Mouse (Mus musculus) forebrain, embryonic 13.5 days (tissue): ENCODE measurements at regions not wholly inside any gene's neighbourhood (a gene's known extent, or its start where the extent isn't known, plus 50 kb on each side); places are given as distances from the start of the nearest gene placed in this dataset.
A peak's percentile ranks its signal among the peaks of the same experiment; 100 is the strongest.

Experiments
- ATAC-seq: fragments of 200-750 bp; cut with Nextera tagmentation; 2 replicates; pipeline ENCODE4 v1.8.0; 2017
- H3K27ac ChIP-seq: fragments of 300-500 bp; sonication (generic); 2 replicates; pipeline ENCODE4 v1.5.1; 2015; ENCODE audit warnings: inconsistent platforms, mild to moderate bottlenecking, moderate library complexity
- H3K27me3 ChIP-seq: fragments of 300-500 bp; sonication (generic); 2 replicates; pipeline ENCODE4 v1.6.1; 2015; ENCODE audit warnings: mild to moderate bottlenecking, inconsistent platforms
- H3K36me3 ChIP-seq: fragments of 300-500 bp; sonication (generic); 2 replicates; pipeline ENCODE4 v1.6.1; 2015; ENCODE audit warnings: mild to moderate bottlenecking, inconsistent platforms; ENCODE audit not compliant: poor library complexity, severe bottlenecking
- H3K4me1 ChIP-seq: fragments of 300-500 bp; sonication (generic); 2 replicates; pipeline ENCODE4 v1.6.1; 2015; ENCODE audit warnings: inconsistent platforms
- H3K4me2 ChIP-seq: fragments of 300-500 bp; sonication (generic); 2 replicates; pipeline ENCODE4 v1.6.1; 2015; ENCODE audit warnings: inconsistent platforms, mild to moderate bottlenecking, moderate library complexity
- H3K4me3 ChIP-seq: fragments of 300-500 bp; sonication (generic); 2 replicates; pipeline ENCODE4 v1.5.1; 2015; ENCODE audit warnings: mild to moderate bottlenecking, inconsistent platforms
- H3K9ac ChIP-seq: fragments of 300-500 bp; sonication (generic); 2 replicates; pipeline ENCODE4 v1.6.1; 2015; ENCODE audit warnings: mild to moderate bottlenecking, inconsistent platforms
- H3K9me3 ChIP-seq: fragments of 300-500 bp; sonication (generic); replicated peaks from 2 replicates; pipeline ENCODE4 v1.6.1; 2016; ENCODE audit warnings: inconsistent platforms
- WGBS: fragments of 180-500 bp; shearing (Covaris S2); methylation state at CpG from one replicate; pipeline ENCODE4 v1.1.7; 2015; 5-methylcytosine and 5-hydroxymethylcytosine counted together

DNA sequence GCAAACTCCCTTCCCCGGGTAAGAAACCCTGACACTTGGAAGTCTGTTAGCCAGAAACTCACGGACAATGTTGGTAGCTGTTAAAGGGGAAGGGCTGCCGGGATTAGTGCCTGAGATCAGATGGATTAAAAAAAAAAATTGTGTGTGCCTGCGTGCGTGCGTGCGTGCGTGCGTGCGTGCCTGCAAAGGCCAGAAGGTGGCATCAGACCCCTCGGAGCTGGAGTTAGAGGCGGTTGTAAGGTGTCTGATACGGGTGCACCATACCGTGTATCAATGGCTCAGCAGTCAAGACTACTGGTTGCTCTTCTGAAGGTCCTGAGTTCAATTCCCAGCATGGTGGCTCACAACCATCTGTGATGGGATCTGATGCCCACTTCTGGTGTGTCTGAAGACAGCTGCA is 59.0 kb upstream of the Ccdc167 start:
- ATAC-seq = no peak

DNA sequence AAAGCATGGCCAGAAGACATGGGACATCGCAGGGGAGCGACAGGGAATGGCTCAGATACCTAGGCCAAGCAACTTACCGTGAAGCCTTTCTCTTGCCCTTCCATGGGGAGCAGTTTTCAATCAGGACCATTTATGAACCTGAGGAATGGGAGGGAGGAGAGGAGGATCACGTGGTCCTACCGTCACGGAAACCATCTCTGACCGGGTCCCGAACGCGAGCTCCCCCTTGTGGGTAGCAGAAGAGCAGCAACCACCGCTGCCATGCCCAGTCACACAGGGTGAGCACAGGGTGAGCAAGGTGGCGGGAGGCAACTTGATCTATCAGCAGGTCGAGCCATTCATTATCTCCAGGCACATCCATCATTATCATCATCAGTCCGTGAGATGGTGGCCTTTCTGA is 56.5 kb upstream of the Ccdc167 start:
- WGBS = 20% methylated on average over 14 of the region's 14 CpGs
- no peak overlapping the region for H3K4me3 ChIP-seq
- H3K27me3 ChIP-seq = no peaks in the 10 kb centered on the region
- H3K4me2 ChIP-seq = no peak overlapping the region
- no peak overlapping the region for H3K9ac ChIP-seq
- no peaks in the 10 kb centered on the region for H3K36me3 ChIP-seq
- no peaks in the 10 kb centered on the region for H3K9me3 ChIP-seq
- no peak overlapping the region for H3K27ac ChIP-seq
- no peak for ATAC-seq
- peaks cover 11% of the 10 kb centered on the region for H3K4me1 ChIP-seq

More for the DNA sequence above, 59.0 kb upstream of the Ccdc167 start:
- H3K4me3 ChIP-seq = no peak overlapping the region
- H3K9me3 ChIP-seq = no peaks in the 10 kb centered on the region
- H3K4me1 ChIP-seq = peaks cover 13% of the 10 kb centered on the region
- H3K4me2 ChIP-seq = no peak overlapping the region
- no peak overlapping the region for H3K27ac ChIP-seq
- no peaks in the 10 kb centered on the region for H3K36me3 ChIP-seq
- H3K9ac ChIP-seq = no peak overlapping the region
- H3K27me3 ChIP-seq = no peaks in the 10 kb centered on the region
- WGBS = 83% methylated on average over 14 of the region's 14 CpGs

DNA sequence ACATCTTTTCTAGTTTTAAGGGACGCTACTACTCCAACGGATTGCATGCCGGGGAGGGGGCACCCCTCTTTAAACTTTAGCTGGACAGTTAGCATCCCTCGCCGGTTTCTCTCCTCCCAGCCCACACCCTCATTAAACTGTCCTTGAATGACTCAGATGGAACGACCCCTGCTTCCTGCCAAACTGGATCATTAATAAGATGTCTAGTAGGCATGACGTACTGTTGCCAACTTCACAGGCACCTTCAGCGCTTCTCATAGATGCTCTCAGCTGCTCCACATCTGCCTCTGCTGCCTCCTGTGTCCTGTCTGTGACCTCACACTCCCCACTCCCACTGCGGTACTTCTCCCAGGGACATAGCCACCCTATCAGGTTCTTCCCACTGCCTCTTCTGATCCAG is 54.1 kb upstream of the Ccdc167 start:
- WGBS = 74% methylated on average over 9 of the region's 9 CpGs
- Histone ChIP-seq H3K9me3 (no peaks in the 10 kb centered on the region), H3K9ac (no peak overlapping the region), H3K27me3 (no peaks in the 10 kb centered on the region), H3K36me3 (no peaks in the 10 kb centered on the region), H3K4me3 (no peak overlapping the region), H3K4me2 (no peak overlapping the region), H3K27ac (no peak overlapping the region), H3K4me1 (no peaks in the 10 kb centered on the region)
- ATAC-seq = no peak

DNA sequence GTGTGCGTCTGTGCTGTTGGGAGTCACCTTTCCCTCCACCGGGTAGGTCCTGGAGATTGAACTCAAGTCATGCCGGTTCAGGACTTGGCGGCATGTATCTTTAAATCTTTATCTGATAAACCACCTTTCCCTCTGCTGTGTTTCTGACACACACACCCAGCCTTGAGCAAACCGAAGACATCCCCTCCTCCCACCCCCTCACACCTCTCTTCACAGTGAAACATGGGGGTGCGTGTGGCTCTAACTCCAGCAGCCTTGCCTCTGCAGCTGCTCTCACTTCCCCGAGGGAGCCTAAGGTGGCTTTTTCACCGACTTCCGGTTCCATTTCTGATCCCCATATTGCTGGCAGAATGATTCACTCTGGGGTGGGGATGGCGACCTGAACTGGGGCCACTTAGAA is 52.8 kb upstream of the Ccdc167 start:
- no peaks in the 10 kb centered on the region for H3K9me3 ChIP-seq
- no peak overlapping the region for H3K4me2 ChIP-seq
- H3K27me3 ChIP-seq = no peaks in the 10 kb centered on the region
- WGBS = 88% methylated on average over 10 of the region's 10 CpGs
- no peak overlapping the region for H3K27ac ChIP-seq
- H3K36me3 ChIP-seq = no peaks in the 10 kb centered on the region
- no peak for ATAC-seq
- H3K4me1 ChIP-seq = no peaks in the 10 kb centered on the region
- no peak overlapping the region for H3K9ac ChIP-seq
- no peak overlapping the region for H3K4me3 ChIP-seq

DNA sequence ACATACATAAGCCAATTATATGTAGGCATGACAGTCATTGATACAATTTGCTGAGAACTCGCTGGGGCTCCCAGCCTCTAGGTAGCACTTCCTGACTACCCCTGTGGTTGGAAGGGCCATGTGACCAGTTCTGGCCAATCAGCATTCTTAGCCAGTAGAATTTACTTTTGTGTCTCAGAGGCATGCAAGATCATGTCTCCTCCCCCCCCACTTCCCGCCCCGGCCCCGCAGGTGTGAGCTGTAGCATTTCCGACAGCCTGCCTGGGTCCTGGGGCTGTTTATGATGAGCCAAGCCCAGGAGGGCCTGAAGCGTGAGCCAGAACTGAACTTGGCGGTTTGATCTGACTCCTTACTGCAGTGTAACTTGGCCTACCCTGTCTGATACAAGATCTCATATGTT is 52.3 kb upstream of the Ccdc167 start:
- no peak overlapping the region for H3K27ac ChIP-seq
- no peak overlapping the region for H3K4me3 ChIP-seq
- ATAC-seq = no peak
- H3K36me3 ChIP-seq = no peaks in the 10 kb centered on the region
- no peak overlapping the region for H3K9ac ChIP-seq
- no peaks in the 10 kb centered on the region for H3K27me3 ChIP-seq
- no peaks in the 10 kb centered on the region for H3K4me1 ChIP-seq
- H3K4me2 ChIP-seq = no peak overlapping the region
- 71% methylated on average over 7 of the region's 7 CpGs for WGBS
- no peaks in the 10 kb centered on the region for H3K9me3 ChIP-seq

DNA sequence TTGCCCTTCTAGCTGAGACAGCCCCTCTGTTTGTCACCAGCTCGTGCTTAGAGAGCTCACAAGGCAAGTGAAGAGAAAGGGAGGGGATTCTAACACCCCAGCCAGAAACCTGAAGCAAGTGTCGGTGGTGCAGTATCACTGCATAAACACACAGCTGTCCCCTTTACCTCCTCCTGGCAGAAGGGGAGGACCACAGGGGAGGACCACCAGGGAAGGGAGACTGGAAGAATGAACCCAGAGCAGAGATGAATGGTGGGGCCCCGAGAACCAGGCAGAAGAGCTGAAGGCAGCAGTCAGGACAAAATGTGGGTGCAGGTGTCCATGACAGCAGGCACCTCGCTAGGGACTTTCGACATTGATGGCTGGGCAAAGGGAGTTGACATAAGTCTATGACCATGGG is 51.8 kb upstream of the Ccdc167 start:
- no peak overlapping the region for H3K4me2 ChIP-seq
- H3K9me3 ChIP-seq = no peaks in the 10 kb centered on the region
- no peak overlapping the region for H3K9ac ChIP-seq
- H3K27ac ChIP-seq = peak overlapping the region; percentile 7
- H3K27me3 ChIP-seq = no peaks in the 10 kb centered on the region
- H3K36me3 ChIP-seq = no peaks in the 10 kb centered on the region
- WGBS = 74% methylated on average over 5 of the region's 5 CpGs
- no peak overlapping the region for H3K4me3 ChIP-seq
- ATAC-seq = peak; percentile 10; the same call in 1 of the 2 replicates
- H3K4me1 ChIP-seq = no peaks in the 10 kb centered on the region
